Mouse (Mus musculus): ENCODE measurements at regions not wholly inside any gene's neighbourhood (a gene's known extent, or its start where the extent isn't known, plus 50 kb on each side); places are given as distances from the start of the nearest gene placed in this dataset.

- no peak for TF ChIP-seq CTCF (IDR thresholded peaks at IDR 0.05; ENCODE audit: low read depth, low read length)
- TF ChIP-seq GATA2 (IDR thresholded peaks at IDR 0.05; ENCODE audit: borderline replicate concordance, low read depth, low read length): no peak
- TF ChIP-seq GATA1 (IDR thresholded peaks at IDR 0.05; ENCODE audit: borderline replicate concordance, low read length): no peak
- TF ChIP-seq TAL1 (conservative IDR thresholded peaks at IDR 0.05; ENCODE audit: low read depth, low read length): no peak
Observed at GRCm38 (mm10) chr8:92021521-92021920, 219.7 kb upstream of the Irx3 start.
